Mouse (Mus musculus) lung, postnatal 0 days (tissue): ENCODE results near the gene 0610030E20Rik.

ENCODE experiments used
- CTCF ChIP-seq: IDR thresholded peaks from 2 replicates; pipeline ENCODE4 v1.5.1; 2016; ENCODE audit warnings: antibody characterized with exemption, mild to moderate bottlenecking
- EP300 ChIP-seq: IDR thresholded peaks from 2 replicates; pipeline ENCODE4 v1.6.1; 2016; ENCODE audit warnings: antibody characterized with exemption, mild to moderate bottlenecking, control low read depth

DNA sequence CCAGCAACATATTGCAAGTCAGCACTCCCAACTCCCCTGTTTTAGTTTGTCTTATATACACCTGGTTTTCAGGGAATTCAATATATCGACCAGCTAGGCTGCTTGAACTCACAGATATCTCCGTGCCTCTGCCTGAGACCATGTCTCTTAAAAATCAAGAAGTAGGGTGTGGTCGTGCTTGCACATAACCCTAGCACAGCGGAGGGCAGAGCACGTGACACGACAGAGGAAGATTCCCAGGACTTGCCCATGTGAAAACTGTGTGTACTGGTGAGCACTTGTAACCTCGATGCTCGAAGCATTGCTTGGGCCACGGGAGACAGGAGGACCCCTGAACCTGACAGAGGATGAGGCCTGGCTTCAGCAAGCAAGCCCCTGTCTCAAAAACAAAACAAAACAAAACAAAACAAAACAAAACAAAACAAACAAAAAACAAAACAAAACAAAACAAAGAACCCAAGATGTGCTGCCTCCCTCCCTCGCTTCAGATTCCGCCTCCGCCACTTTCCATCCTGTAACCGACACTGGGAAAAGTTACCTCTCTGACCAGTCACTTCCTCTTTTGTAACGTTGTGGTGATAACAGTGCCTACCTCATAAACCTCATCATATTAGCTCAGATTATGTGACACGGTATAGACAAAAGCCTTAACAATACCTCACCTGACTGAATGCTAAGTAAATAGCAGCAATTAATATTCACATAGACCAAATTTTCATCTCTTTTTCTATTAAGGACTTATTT, 27.9 kb downstream of the 0610030E20Rik start:
- no peak for TF ChIP-seq CTCF
- no peak for TF ChIP-seq EP300
